Mouse (Mus musculus) heart, postnatal 10 days (tissue): ENCODE data around the gene Gm20219. TPM values are rescaled to one million over a fixed set of nuclear protein-coding genes. Genes with fewer than 3 reads are reported as not detected.
A peak's percentile ranks its signal among the peaks of the same experiment; 100 is the strongest.

Experiments used
- DNase-seq, 2 experiments: peaks; one replicate each; pipeline ENCODE4 v3.0.0; 2021
- intact Hi-C: fragments of 180-260 bp; cut with DNase I; formaldehyde crosslinking; loops from one replicate; pipeline ENCODE4 v1.15.1; 2025
- total RNA-seq, 2 experiments: library from RNA; stranded (reverse); gene quantifications; 2 replicates each; pipeline ENCODE4 v1.2.3; 2021

Gm20219 gene
- total RNA-seq, result under 1 TPM in 1 of 2 experiments, not detected in 1; 0.60 TPM

DNA sequence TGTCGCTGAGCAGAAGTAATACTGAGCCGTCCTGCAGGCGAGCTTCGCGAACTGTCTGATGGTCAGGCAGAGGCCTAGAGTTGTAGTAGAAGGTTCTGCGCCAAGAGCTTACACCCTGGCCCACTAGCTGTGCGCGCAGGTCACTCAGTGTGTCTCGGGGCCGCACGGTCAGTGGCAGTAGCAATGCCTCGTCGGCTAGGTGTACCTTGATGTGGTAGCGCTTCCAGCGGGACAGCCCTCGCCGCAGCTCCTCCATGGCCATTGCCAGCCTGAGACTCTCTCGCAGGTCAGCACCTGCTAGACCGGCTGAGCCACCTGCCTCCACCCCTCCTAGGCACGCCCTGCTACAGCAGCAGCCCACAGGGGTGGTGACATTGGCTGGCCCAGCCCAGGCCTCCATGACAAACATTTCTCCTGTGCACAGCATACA, at the start of gene Gm20219:
Gene Gm20219, minus strand, starts transcription at position 266 of the 430 bp plus-strand sequence.
- intact Hi-C loops, result no loop called here

DNA sequence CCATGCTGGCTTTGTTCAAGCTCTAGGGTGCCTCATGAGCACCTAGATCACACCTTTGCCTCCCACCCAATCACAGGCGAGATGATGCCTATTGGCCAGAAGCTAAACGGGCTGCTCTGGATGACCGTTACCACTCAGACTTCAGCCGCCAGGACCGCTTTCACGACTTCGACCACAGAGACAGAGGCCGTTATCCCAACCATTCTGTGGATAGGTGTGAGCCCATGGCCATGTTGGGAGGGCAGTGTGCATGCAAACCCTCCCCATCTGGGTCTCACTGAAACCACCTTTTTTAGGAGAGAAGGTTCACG, 49.8 kb upstream of the Gm20219 start:
- intact Hi-C loops, result loop anchor here (2.0 kb wide), 1 partner anchor 13 kb away; no protein-coding TSS in a partner anchor
- no peak for DNase-seq

More for the DNA sequence above, at the start of gene Gm20219:
- no peak for DNase-seq

DNA sequence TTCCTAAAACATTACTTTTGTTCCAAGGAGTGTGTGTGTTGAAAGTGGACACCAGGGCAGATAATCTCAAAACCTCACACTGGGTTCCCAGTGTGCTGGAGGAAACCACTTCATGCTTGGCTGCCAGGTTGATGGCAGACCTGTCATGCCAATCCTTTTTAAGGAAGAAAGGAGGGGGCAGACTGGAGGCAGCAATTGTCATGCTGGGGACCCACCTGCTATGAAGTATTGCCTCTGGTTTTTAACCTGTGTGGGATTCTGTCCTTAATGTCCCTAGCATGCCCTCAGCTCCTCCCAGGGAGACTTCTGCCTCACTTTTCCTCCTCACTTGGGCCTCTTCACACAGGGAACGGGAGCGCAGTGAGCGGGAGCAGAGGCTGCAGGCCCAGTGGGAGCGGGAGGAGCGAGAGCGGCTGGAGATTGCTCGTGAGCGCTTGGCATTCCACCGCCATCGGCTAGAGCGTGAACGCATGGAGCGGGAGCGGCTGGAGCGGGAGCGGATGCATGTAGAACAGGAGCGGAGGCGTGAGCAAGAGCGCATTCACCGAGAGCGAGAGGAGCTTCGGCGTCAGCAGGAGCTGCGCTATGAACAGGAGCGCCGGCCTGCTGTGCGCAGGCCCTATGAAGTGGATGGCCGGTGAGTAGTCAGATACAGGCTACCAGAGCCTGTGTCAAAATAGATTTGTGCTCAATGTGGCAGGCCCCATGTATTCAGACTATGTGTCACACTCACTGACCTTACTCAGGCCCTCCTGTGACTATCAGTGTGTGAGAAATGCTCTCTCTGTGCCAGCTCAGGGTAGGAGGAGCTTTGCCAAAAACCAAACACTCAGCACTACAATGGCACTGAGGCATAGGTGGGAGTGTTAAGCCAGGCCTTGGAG, 49.2 kb upstream of the Gm20219 start:
- DNase-seq, result no peak
- intact Hi-C loops, result loop anchor here (2.0 kb wide), 1 partner anchor 13 kb away; no protein-coding TSS in a partner anchor

- intact Hi-C loops, result loop anchor here (10.0 kb wide), 1 partner anchor 509 kb away; no protein-coding TSS in a partner anchor
- DNase-seq, result peak; percentile 70 to 71
These were observed 39.5 kb upstream of the Gm20219 start for GRCm38 (mm10) chr17:56593527-56594271.

- intact Hi-C loops, result loop anchor here (10.0 kb wide), 1 partner anchor 508 kb away; no protein-coding TSS in a partner anchor
- no peak for DNase-seq
These were observed 38.4 kb upstream of the Gm20219 start for GRCm38 (mm10) chr17:56592553-56592952.

DNA sequence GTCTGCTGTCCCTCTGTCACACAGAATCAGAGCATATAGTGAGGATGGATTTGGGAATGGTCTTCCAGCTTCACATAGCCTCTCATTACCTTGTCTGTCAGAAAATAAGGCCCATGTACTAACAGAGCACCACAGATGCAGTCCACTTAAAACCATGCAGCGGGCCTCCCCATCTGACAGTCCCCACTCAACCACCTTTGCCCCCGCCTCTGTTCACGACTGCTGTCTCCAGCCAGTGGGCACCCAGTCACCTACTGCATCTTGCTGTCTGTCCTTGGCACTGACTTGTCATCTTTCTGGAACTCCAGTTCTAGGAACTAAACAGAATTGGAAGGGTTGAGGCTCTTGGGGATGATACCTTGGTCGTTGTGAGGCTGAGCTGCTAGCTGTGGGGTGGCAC, 34.7 kb upstream of the Gm20219 start:
- no peak for DNase-seq
- intact Hi-C loops, result no loop called here

DNA sequence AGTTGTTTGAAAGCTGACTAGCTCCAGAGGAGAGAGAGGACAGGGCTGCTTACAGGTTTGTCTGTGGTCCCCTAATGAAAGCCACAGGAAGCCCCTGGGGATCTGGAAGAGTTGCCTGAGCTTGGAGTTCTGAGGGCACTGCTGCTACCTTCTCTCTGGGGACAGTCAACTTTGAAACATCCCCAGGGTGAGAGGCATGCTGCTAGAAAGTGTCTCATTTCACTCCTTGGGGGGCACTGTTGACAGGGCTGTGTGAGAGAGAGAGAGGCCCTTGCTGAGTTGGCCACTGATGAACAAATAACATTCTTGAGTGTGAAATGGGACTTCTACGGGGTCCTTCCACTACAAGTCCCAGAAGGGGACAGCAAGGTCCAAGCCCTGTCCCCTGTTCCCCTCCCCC, 33.6 kb upstream of the Gm20219 start:
- intact Hi-C loops, result no loop called here
- no peak for DNase-seq

- intact Hi-C loops, result no loop called here
- no peak for DNase-seq
These were observed 31.1 kb upstream of the Gm20219 start for GRCm38 (mm10) chr17:56585171-56585821.

- intact Hi-C loops, result no loop called here
- peak; percentile 100 for DNase-seq
These were observed 30.3 kb upstream of the Gm20219 start, which contains the start of the genes Safb2 and Safb for GRCm38 (mm10) chr17:56584257-56585130. Gene Safb2, minus strand, starts transcription at chr17:56584585. Gene Safb, plus strand, starts transcription at chr17:56584825.

DNA sequence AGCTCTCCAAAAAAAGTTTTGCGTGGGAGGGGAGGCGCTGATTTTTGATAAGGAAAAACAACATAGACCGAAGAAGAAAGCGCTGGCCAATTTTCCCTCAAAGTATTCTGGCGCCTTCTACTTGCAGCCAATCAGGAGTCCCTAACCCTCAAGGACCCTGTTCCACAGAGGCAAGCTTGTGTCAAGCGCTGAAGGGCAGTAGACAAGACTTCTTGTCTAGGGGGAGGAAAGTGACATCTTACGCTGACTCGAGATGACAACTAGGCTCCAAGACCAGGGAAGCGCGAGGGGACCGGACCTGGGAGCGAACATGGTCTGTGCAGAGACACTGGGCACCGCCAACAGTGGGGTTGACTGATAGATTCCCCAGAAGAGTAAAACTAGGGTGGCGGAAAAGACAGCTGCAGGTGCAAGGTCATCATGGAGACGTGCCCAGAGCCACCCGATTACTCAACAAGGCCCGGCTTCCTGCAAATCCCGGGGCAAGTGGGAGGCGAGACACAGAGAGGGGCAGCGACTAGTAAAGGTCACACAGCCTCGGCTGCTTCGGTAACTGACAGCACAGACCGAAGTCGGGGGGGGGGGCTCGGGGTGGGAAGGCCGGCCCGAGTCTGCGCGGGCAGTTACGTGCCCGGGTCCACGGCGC, 29.5 kb upstream of the Gm20219 start:
- peak; percentile 50 to 69 for DNase-seq
- intact Hi-C loops, result loop anchor here (2.0 kb wide), 1 partner anchor 85 kb away; no protein-coding TSS in a partner anchor

GRCm38 (mm10) chr17:56583071-56583470, 28.9 kb upstream of the Gm20219 start:
- no peak for DNase-seq
- intact Hi-C loops, result loop anchor here (2.0 kb wide), 1 partner anchor 86 kb away; no protein-coding TSS in a partner anchor

- DNase-seq, result no peak
- intact Hi-C loops, result no loop called here
These were observed 18.8 kb upstream of the Gm20219 start for GRCm38 (mm10) chr17:56572939-56573338.

GRCm38 (mm10) chr17:56572154-56572553, 18.0 kb upstream of the Gm20219 start:
- DNase-seq, result no peak
- intact Hi-C loops, result no loop called here

- no peak for DNase-seq
- intact Hi-C loops, result no loop called here
These were observed 16.1 kb upstream of the Gm20219 start for GRCm38 (mm10) chr17:56570287-56570686.

- intact Hi-C loops, result no loop called here
- DNase-seq, result no peak
These were observed 13.2 kb upstream of the Gm20219 start for GRCm38 (mm10) chr17:56567370-56567769.

GRCm38 (mm10) chr17:56566918-56567317, 12.7 kb upstream of the Gm20219 start:
- intact Hi-C loops, result no loop called here
- DNase-seq, result no peak

GRCm38 (mm10) chr17:56566293-56566692, 12.1 kb upstream of the Gm20219 start:
- intact Hi-C loops, result no loop called here
- no peak for DNase-seq

- intact Hi-C loops, result loop anchor here (2.0 kb wide), 1 partner anchor 19 kb away; no protein-coding TSS in a partner anchor
These were observed 7.7 kb upstream of the Gm20219 start for GRCm38 (mm10) chr17:56561866-56562265.

DNA sequence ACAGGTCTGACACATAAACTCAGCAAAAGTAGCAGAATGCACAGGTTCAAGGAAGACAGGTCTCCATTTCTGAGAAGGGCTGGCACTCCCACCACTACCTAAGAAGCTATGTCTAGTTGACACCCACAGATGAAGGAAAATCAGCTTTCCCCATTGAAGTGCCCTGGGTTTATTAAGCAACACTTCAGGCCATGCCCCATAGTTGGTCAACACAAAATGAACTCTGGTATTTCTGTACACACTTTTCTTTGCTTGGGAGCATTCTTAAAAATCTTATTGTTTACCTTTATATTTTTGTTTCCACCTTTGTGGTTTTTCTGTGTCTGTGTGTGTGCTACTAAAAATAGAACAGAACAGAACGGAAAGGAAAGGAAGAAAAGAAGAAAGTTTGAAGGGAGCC, 5.9 kb upstream of the Gm20219 start:
- intact Hi-C loops, result loop anchor here (2.0 kb wide), 1 partner anchor 21 kb away; no protein-coding TSS in a partner anchor
- no peak for DNase-seq

More at GRCm38 (mm10) chr17:56561866-56562265, 7.7 kb upstream of the Gm20219 start:
- no peak for DNase-seq
